Mouse (Mus musculus) testis, postnatal 10 days (tissue): ENCODE data around the gene Gria1.

Experiments
- DNase-seq: peaks from one replicate; pipeline ENCODE4 v3.0.0; 2021; ENCODE audit warnings: low spot score

Gria1 gene

GRCm38 (mm10) chr11:57011024-57011690 lies at the start of gene Gria1:
Gene Gria1 (plus strand): TSS chr11:57011387.
- DNase-seq = no peak

DNA sequence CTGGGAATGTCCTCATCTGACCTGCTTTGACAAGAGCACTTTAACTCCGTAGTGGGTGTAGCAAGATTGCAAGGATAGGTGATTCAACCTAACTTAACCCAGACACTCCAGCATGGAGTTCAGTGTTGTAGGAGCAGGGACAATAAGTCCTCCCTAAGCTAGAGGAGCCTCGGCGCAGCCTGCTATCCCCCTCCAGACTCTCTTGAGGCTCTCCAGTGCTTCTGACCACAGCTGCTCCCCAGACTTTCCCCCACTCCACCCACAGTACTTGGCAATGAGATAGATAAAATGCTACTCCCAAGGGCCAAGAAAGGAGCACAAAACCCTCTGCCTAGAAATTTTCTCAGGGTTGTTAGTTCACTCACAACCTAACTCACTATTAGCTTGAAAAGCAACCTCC lies 49.4 kb upstream of the Gria1 start:
- DNase-seq = no peak

GRCm38 (mm10) chr11:56972814-56973213 lies 38.4 kb upstream of the Gria1 start:
- DNase-seq = no peak

DNA sequence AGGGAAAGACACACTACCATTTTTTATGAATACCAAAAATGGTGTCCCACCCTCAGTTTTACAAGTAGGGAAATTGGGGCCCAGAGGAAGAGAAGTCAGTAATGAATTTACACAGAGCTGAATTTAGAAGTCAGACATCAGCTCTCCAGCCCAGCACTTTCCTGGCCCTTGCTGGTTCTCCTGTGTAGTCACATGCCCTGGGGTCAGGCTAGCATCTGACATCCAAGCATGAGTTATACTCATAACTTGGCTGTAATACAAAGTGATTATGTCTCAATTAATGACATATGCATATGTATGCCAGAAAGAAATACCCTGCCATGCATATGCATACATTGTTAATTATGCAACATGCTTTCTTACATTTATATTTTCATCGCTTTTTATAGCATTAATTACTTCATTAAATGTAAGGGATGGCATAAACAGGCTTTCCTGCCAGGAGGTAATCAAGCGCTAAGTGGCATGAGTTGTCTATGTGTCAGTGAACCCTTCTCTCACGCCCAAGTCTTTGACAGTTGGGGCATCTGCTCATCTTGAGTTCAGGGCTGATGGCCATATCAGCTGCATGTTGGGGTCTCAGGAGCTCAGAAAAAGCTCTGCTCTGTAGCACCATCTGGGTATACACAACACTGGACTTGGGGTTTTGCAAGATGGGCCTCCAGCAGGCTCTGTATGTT lies 26.7 kb upstream of the Gria1 start:
- no peak for DNase-seq

- DNase-seq = no peak
Observed at GRCm38 (mm10) chr11:56985457-56985856, 25.7 kb upstream of the Gria1 start.

- no peak for DNase-seq
Observed at GRCm38 (mm10) chr11:56999601-57000001, 11.6 kb upstream of the Gria1 start.

- no peak for DNase-seq
Observed at GRCm38 (mm10) chr11:57004611-57005010, 6.6 kb upstream of the Gria1 start.

DNA sequence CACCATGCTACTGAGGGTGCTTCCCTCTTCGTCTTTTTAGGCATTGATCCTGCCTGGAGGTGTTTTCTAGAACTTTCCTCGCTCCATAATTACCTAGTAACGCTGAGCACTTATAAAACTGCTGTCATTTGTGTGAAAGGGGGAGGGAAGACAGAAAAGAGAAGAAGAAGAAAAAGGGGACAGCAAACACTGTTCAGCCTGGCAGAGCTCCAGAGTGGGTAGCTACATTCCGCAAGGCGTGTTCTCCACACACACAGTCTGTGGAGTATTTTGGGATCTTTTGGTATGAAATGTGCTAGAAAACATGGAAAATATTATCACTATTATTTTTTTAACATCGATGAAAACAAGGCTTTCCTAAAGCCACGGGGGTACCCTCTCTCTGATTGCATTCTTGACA lies 5.8 kb upstream of the Gria1 start:
- no peak for DNase-seq

GRCm38 (mm10) chr11:57007790-57008189 lies 3.4 kb upstream of the Gria1 start:
- DNase-seq = no peak

DNA sequence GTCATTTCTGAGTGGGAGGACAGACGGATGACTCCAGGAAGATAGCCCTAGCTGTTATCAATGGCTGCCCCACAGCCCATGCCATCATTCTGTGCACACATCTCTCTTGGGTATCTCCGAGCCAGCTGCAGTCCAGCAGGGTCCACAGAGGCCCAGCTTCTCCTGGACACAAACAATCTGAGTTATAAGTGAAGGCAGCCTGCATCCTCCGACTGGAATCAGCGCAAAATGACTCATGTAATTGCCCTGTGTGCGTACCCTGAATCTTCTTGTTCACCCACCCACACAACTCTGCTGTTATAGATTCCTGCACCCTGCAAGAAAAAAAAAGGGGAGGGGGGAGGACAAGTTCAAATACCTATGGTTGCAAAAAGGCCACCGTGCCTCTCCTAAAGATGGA lies 576 bp upstream of the Gria1 start:
- no peak for DNase-seq

DNA sequence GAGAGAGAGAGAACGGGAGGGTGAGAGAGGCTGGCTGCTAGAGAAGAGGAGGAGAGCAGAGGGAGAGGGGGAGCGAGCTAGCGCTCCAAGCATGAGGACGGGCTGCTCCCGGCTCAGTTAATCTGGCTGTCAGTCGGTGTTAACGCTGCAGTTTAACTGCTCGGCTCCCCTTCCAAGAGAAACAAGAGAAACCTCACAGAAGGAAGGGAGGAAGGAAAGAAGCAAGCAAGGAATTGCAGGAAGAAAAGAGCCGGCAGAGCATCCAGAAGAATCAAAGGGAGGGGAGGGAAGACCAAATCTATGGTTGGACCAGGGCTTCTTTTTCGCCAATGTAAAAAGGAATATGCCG lies 478 bp downstream of the Gria1 start:
- no peak for DNase-seq

GRCm38 (mm10) chr11:57012287-57012921 lies 1.2 kb downstream of the Gria1 start:
- DNase-seq = no peak

- no peak for DNase-seq
Observed at GRCm38 (mm10) chr11:57013464-57014190, 2.4 kb downstream of the Gria1 start.

DNA sequence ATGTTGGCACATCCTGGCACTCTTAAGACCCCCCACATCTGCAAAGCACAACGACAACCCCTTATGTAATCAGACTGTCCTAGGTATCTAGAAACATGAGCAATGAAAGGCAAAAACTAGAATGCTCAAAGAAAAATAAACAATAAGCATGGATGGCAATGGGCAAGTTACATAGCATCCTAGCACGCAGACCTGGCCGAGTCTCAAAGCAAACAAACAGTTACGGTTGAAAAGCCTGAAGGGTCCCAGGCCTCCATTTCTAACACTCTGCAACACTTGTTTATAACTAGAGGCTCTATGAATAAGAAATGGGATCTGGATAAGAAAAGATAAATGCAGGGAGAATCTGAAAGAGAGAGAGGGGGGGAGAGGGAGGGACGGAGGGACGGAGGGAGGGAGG lies 3.2 kb downstream of the Gria1 start:
- no peak for DNase-seq

GRCm38 (mm10) chr11:57018536-57018935 lies 7.3 kb downstream of the Gria1 start:
- no peak for DNase-seq

- no peak for DNase-seq
Observed at GRCm38 (mm10) chr11:57022400-57022799, 11.2 kb downstream of the Gria1 start.

DNA sequence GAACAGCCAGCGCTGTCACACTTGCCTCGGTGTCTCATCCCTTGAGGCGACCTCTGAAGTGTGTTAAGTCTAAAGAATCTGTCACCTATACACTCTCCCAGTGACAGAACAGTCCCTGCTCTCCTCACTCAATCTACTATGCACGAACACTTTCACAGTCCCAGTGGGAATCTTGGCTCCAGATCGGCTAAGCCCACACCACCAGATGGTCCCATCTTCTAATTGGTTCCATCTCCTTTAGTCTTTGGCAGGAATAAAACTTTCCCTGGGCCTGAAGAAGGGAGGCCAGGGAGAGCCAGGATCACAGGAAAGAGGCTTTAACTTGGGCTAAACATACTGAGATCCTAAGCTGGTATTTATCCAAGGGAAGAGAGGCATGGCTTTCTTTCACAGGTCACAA lies 19.3 kb downstream of the Gria1 start:
- no peak for DNase-seq

DNA sequence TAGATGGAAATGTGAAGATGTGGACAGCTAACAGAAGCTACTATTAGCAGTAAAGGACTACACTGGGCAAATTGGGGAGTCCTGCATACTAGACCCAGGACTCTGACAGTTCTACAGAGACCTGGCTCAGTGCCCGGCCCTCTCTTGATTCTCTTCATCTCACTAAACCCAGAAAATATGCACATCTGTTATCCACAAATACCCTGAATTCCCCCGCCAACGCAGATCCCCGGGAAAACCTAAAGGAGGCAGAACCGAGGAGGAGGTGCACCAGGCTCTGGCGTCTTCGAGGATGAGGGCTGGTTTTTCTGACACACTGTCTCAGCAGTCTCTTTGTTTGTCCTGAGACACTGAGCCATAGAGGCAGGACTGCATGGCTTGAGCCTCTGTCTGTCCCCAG lies 27.6 kb downstream of the Gria1 start:
- DNase-seq = no peak

DNA sequence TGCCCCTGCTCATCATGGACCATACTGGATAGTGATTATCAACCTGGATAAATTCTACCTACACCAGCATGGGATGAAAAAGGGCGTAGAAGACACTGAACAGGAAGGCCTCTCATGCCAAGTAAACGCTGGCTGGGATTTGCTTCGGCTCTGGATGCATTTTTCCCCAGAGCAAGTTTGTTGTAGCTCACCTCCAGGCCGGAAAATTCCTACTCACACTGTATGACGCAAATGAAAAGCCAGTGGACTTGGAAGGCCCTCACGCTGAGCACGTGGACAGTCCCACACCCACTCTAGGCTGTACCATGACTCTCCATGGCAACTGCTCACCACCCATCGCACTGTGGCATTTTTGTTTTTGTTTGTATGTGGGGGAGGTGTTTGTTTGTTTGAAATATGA lies 28.1 kb downstream of the Gria1 start:
- DNase-seq = no peak

- no peak for DNase-seq
Observed at GRCm38 (mm10) chr11:57042057-57042456, 30.9 kb downstream of the Gria1 start.

DNA sequence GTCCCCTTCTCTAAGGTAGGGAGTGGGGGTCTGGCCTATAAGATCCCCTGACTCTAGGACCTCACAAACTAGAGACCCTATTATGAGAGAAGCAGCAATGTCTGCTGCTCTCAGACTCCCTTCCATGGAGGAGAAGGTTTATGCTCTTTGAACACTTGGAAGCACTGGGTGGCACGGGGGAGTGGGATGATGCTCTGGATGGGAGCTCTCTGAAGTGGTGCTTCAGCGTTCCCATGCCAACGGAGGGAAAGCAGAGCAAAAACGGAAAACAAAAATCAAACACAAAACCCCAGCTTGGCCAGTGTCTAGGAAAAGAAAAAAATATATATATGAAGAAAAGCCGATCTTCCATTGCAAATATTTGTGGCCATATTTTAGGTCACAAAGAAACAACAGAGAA lies 33.0 kb downstream of the Gria1 start:
- no peak for DNase-seq

- DNase-seq = peak; percentile 53
Observed at GRCm38 (mm10) chr11:57051666-57052562, 40.7 kb downstream of the Gria1 start.
